Mouse (Mus musculus) CH12.LX (cell line): ENCODE measurements around the gene Ccr4. TPM values are rescaled to one million over a fixed set of nuclear protein-coding genes. Genes with fewer than 3 reads are reported as not detected.

Experiments used
- DNase-seq: peaks from one replicate; pipeline ENCODE4 v3.0.0-alpha.2; 2013; ENCODE audit errors: extremely low read depth
- H3K27ac ChIP-seq: 2 replicates; pipeline ENCODE4 v1.5.1; 2012; ENCODE audit warnings: low read depth, mild to moderate bottlenecking, control low read depth, moderate library complexity; ENCODE audit not compliant: insufficient read depth
- H3K27me3 ChIP-seq: replicated peaks from 2 replicates; pipeline ENCODE3; 2012; ENCODE audit warnings: inconsistent platforms
- H3K36me3 ChIP-seq, 2 experiments: replicated peaks in 1 of 2; 2 replicates each; pipeline versions ENCODE3 to v1.6.1; 2012; ENCODE audit warnings: inconsistent platforms in 1 of 2, low read length in 1 of 2, mild to moderate bottlenecking in 1 of 2, mixed read lengths in 1 of 2, moderate library complexity in 1 of 2; ENCODE audit not compliant: control insufficient read depth in 1 of 2, insufficient read depth in 1 of 2
- H3K4me1 ChIP-seq, 2 experiments: 2 replicates each; pipeline ENCODE4 v1.6.1; 2012; ENCODE audit warnings: inconsistent platforms in 1 of 2, moderate library complexity in 1 of 2; ENCODE audit not compliant: insufficient read depth in 2 of 2, control insufficient read depth in 1 of 2
- H3K4me2 ChIP-seq: 2 replicates; pipeline ENCODE4 v1.6.1; 2012; ENCODE audit warnings: low read depth, mild to moderate bottlenecking, control low read depth; ENCODE audit not compliant: poor library complexity, insufficient read depth, severe bottlenecking
- H3K4me3 ChIP-seq, 3 experiments: fragments of 150-350 bp in 1 of 3; sonication (generic) in 1 of 3; replicated peaks in 1 of 3; 2 replicates each; pipeline versions ENCODE3 to v1.5.1; 2011 to 2012; ENCODE audit warnings: low read depth in 2 of 3, low read length in 2 of 3, mild to moderate bottlenecking in 2 of 3, moderate library complexity in 2 of 3, control low read depth in 1 of 3, improper control_type of control experiment in 1 of 3, inconsistent platforms in 1 of 3, mixed read lengths in 1 of 3; ENCODE audit not compliant: poor library complexity in 1 of 3
- H3K79me2 ChIP-seq: replicated peaks from 2 replicates; pipeline ENCODE4 v1.6.1; 2012; ENCODE audit warnings: mild to moderate bottlenecking, moderate library complexity; ENCODE audit not compliant: control insufficient read depth, poor library complexity, insufficient read depth, severe bottlenecking; ENCODE audit errors: extremely low read depth
- H3K9ac ChIP-seq: 2 replicates; pipeline ENCODE4 v1.6.1; 2012; ENCODE audit warnings: low read depth, mild to moderate bottlenecking, control low read depth, moderate library complexity; ENCODE audit not compliant: insufficient read depth
- H3K9me3 ChIP-seq: replicated peaks from 2 replicates; pipeline ENCODE3; 2012; ENCODE audit warnings: low read length, inconsistent platforms, mixed read lengths
- BHLHE40 ChIP-seq: IDR thresholded peaks from 2 replicates; pipeline ENCODE4 v1.6.1; 2011; ENCODE audit warnings: mild to moderate bottlenecking, low read depth, low read length, improper control_type of control experiment
- E2F4 ChIP-seq: IDR thresholded peaks from 2 replicates; pipeline ENCODE4 v1.6.1; 2011; ENCODE audit warnings: low read depth, low read length, improper control_type of control experiment; ENCODE audit not compliant: insufficient replicate concordance
- GABPA ChIP-seq: IDR thresholded peaks from 2 replicates; pipeline ENCODE4 v1.6.1; 2012; ENCODE audit warnings: low read depth, low read length, improper control_type of control experiment, inconsistent platforms; ENCODE audit not compliant: insufficient replicate concordance
- HCFC1 ChIP-seq: IDR thresholded peaks from 2 replicates; pipeline ENCODE4 v1.6.1; 2012; ENCODE audit warnings: low read depth, mild to moderate bottlenecking, inconsistent platforms, low read length, improper control_type of control experiment
- MAZ ChIP-seq: IDR thresholded peaks from 2 replicates; pipeline ENCODE4 v1.6.1; 2012; ENCODE audit warnings: low read depth, mild to moderate bottlenecking, inconsistent platforms, low read length, improper control_type of control experiment, moderate library complexity
- NRF1 ChIP-seq: IDR thresholded peaks from 2 replicates; pipeline ENCODE4 v1.6.1; 2014; ENCODE audit warnings: low read depth, mild to moderate bottlenecking, inconsistent platforms, low read length, improper control_type of control experiment, moderate library complexity
- POLR2A ChIP-seq: IDR thresholded peaks from 2 replicates; pipeline ENCODE4 v1.6.1; 2011; ENCODE audit warnings: low read depth, mild to moderate bottlenecking, improper control_type of control experiment, low read length
- POLR2AphosphoS2 ChIP-seq: IDR thresholded peaks from 2 replicates; pipeline ENCODE4 v1.6.1; 2011; ENCODE audit warnings: low read depth, low read length, improper control_type of control experiment
- RCOR1 ChIP-seq: conservative IDR thresholded peaks from 2 replicates; pipeline ENCODE4 v1.6.1; 2012; ENCODE audit warnings: low read depth, mild to moderate bottlenecking, inconsistent platforms, low read length, improper control_type of control experiment
- SIN3A ChIP-seq: IDR thresholded peaks from 2 replicates; pipeline ENCODE4 v1.6.1; 2012; ENCODE audit warnings: low read length, improper control_type of control experiment, inconsistent platforms
- TBP ChIP-seq: conservative IDR thresholded peaks from 2 replicates; pipeline ENCODE4 v1.6.1; 2011; ENCODE audit warnings: low read depth, low read length, improper control_type of control experiment
- USF1 ChIP-seq: IDR thresholded peaks from 2 replicates; pipeline ENCODE4 v1.6.1; 2014; ENCODE audit warnings: low read depth, mild to moderate bottlenecking, inconsistent platforms, low read length, improper control_type of control experiment
- ZKSCAN1 ChIP-seq: IDR thresholded peaks from 2 replicates; pipeline ENCODE4 v1.6.1; 2012; ENCODE audit warnings: low read depth, inconsistent platforms, low read length, improper control_type of control experiment, borderline replicate concordance
- dilution Hi-C: fragments of 300-500 bp; cut with MboI; formaldehyde crosslinking; loops from 2 replicates; pipeline ENCODE4 v1.14.3; 2020; ENCODE audit warnings: low sequenced_read_pairs; ENCODE audit not compliant: extremely low pct_unique_long_range_greater_than_20kb, extremely low pct_ligation_motif_present
- in situ Hi-C: fragments of 300-500 bp; cut with MboI; formaldehyde crosslinking; loops from 3 replicates; pipeline ENCODE4 v1.14.3; 2019; ENCODE audit warnings: low sequenced_read_pairs, low pct_ligation_motif_present, low pct_unique_long_range_greater_than_20kb, mixed read lengths
- polyA plus RNA-seq: library from polyadenylated mRNA; unstranded; fragments of >175 nt; gene quantifications from 2 replicates; pipeline ENCODE4 v1.2.1, GENCODE M21; 2012; ENCODE audit warnings: low read depth; ENCODE audit not compliant: insufficient read length
- total RNA-seq, 2 experiments: library from RNA; depleted of rRNA; stranded (reverse); fragments of 300-350 nt in 1 of 2; fragments of >200 nt in 1 of 2; gene quantifications; 2 replicates each; pipeline ENCODE4 v1.2.3; 2012 to 2014

Gene Ccr4
- total and polyA plus RNA-seq, 3 experiments, result 0.08 to 0.74 (median 0.36) TPM

- no peaks in the 10 kb centered on the region for H3K36me3 ChIP-seq
- no peaks in the 10 kb centered on the region for H3K79me2 ChIP-seq
- H3K4me3 ChIP-seq, result no peak overlapping the region
- dilution Hi-C loops, result no loop called here
- no peak for DNase-seq
- no peaks in the 10 kb centered on the region for H3K27me3 ChIP-seq
- H3K4me1 ChIP-seq, result peaks cover 6 to 15% of the 10 kb centered on the region in 2 experiments
- H3K27ac ChIP-seq, result no peak overlapping the region
- no peak overlapping the region for H3K4me2 ChIP-seq
- no peak overlapping the region for H3K9ac ChIP-seq
- H3K9me3 ChIP-seq, result no peaks in the 10 kb centered on the region
- TF ChIP-seq TBP (no peak), SIN3A (no peak), GABPA (no peak), HCFC1 (no peak)
- in situ Hi-C loops, result no loop called here
Measured at GRCm38 (mm10) chr9:114541279-114541741, 36.6 kb upstream of the Ccr4 start.

GRCm38 (mm10) chr9:114538996-114539563 is 34.4 kb upstream of the Ccr4 start:
- in situ Hi-C loops, result no loop called here
- H3K27me3 ChIP-seq, result no peaks in the 10 kb centered on the region
- TF ChIP-seq RCOR1 (no peak), MAZ (no peak), POLR2A (no peak), POLR2AphosphoS2 (no peak), BHLHE40 (no peak), SIN3A (no peak), NRF1 (no peak), USF1 (no peak)
- TF ChIP-seq, all 38 proteins: peak for 0
- no peaks in the 10 kb centered on the region for H3K9me3 ChIP-seq
- no peaks in the 10 kb centered on the region for H3K36me3 ChIP-seq
- dilution Hi-C loops, result no loop called here
- no peaks in the 10 kb centered on the region for H3K79me2 ChIP-seq
- no peak overlapping the region for H3K4me3 ChIP-seq
- H3K9ac ChIP-seq, result no peak overlapping the region
- peaks cover 6 to 15% of the 10 kb centered on the region in 2 experiments for H3K4me1 ChIP-seq
- DNase-seq, result no peak
- H3K27ac ChIP-seq, result no peak overlapping the region
- H3K4me2 ChIP-seq, result no peak overlapping the region

GRCm38 (mm10) chr9:114536628-114537027 is 31.9 kb upstream of the Ccr4 start:
- no peak overlapping the region for H3K9ac ChIP-seq
- in situ Hi-C loops, result no loop called here
- no peaks in the 10 kb centered on the region for H3K36me3 ChIP-seq
- peaks cover 12 to 23% of the 10 kb centered on the region in 2 experiments for H3K4me1 ChIP-seq
- no peaks in the 10 kb centered on the region for H3K9me3 ChIP-seq
- H3K4me3 ChIP-seq, result no peak overlapping the region
- no peak overlapping the region for H3K27ac ChIP-seq
- TF ChIP-seq E2F4 (no peak), ZKSCAN1 (no peak), GABPA (no peak)
- no peaks in the 10 kb centered on the region for H3K79me2 ChIP-seq
- no peak for DNase-seq
- H3K4me2 ChIP-seq, result no peak overlapping the region
- H3K27me3 ChIP-seq, result no peaks in the 10 kb centered on the region
- dilution Hi-C loops, result no loop called here
